Mouse (Mus musculus) lung, adult 2 months (tissue): ENCODE measurements at regions not wholly inside any gene's neighbourhood (a gene's known extent, or its start where the extent isn't known, plus 50 kb on each side); places are given as distances from the start of the nearest gene placed in this dataset.

Source experiments
- CTCF ChIP-seq: fragments of 200-500 bp; IDR thresholded peaks from 2 replicates; pipeline ENCODE4 v1.5.1; 2011; ENCODE audit warnings: mild to moderate bottlenecking, low read length, control low read depth; ENCODE audit not compliant: insufficient read depth
- POLR2A ChIP-seq: fragments of 200-500 bp; IDR thresholded peaks from 2 replicates; pipeline ENCODE4 v1.6.1; 2011; ENCODE audit warnings: low read depth, mild to moderate bottlenecking, control low read depth, low read length, borderline replicate concordance; ENCODE audit errors: extremely low read depth

DNA sequence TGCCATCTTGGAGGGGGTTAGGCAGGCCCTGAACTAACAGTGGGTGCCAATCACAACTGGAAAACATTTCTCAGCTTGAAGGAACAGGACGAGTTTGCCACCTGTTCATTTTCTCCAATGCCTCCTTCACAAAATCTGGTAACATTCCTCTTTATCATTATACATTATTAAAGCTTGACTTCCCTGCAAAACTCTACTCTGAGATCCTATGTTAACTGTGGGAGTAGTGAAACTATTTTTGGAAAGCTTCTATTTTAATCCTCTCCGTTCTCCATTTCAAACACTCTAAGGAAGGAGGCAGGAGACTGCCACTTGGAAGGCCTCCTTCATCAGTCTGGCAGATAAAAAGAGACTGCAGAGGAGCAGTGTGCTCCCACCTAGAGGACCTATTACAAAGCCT, 54.1 kb upstream of the Plxna2 start:
- TF ChIP-seq CTCF: no peak
- TF ChIP-seq POLR2A: no peak
